ENCODE assay signal across 8 mouse cellular contexts in genomic region chr1:136259893-136260634, GRCm38 (mm10). TPM values are rescaled to one million over a fixed set of nuclear protein-coding genes. Genes with fewer than 3 reads are reported as not detected.
DNase-seq lines count a peak whose midpoint lies in the region; ATAC-seq and TF ChIP-seq lines count a peak whose summit lies in the region.

No protein-coding gene starts in this region.

- H3K27ac ChIP-seq in embryonic fibroblast, embryonic 13.5 days (ENCODE audit: insufficient read depth, low read length): no peak overlapping the region
- H3K27ac ChIP-seq in heart, embryonic 11.5 days (ENCODE audit: low read depth, low read length): no peak overlapping the region
- no peak overlapping the region for H3K27ac ChIP-seq in kidney, embryonic 15.5 days
- H3K27ac ChIP-seq in liver, adult 2 months (replicated peaks; ENCODE audit: insufficient read depth, low read depth, low read length): no peak overlapping the region
- H3K27ac ChIP-seq in neural tube, embryonic 12.5 days: no peak overlapping the region

- H3K79me2 ChIP-seq in liver, adult 2 months (ENCODE audit: control insufficient read depth, insufficient read depth, low read length): no peaks in the 10 kb centered on the region

- no peaks in the 10 kb centered on the region for H3K9me3 ChIP-seq in megakaryocyte, embryonic 14.5 days
- no peaks in the 10 kb centered on the region for H3K9me3 ChIP-seq in heart, embryonic 11.5 days (replicated peaks; ENCODE audit: control insufficient read depth, low read length)
- H3K9me3 ChIP-seq in kidney, embryonic 15.5 days (replicated peaks): no peaks in the 10 kb centered on the region
- H3K9me3 ChIP-seq in neural tube, embryonic 12.5 days: no peaks in the 10 kb centered on the region

- peak overlapping the region; percentile 80 for H3K4me3 ChIP-seq in megakaryocyte, embryonic 14.5 days (replicated peaks)
- peak overlapping the region; percentile 36 for H3K4me3 ChIP-seq in embryonic fibroblast, embryonic 13.5 days (ENCODE audit: insufficient read depth, low read length)
- H3K4me3 ChIP-seq in heart, embryonic 11.5 days (ENCODE audit: low read depth, low read length): peak overlapping the region; percentile 58
- H3K4me3 ChIP-seq in kidney, embryonic 15.5 days (replicated peaks): peak overlapping the region; percentile 55
- peak overlapping the region; percentile 19; the same call in 1 of the 2 replicates for H3K4me3 ChIP-seq in liver, adult 2 months (ENCODE audit: insufficient read depth, low read depth, low read length)
- H3K4me3 ChIP-seq in neural tube, embryonic 12.5 days: peak overlapping the region; percentile 48

- H3K4me1 ChIP-seq in megakaryocyte, embryonic 14.5 days: peaks cover 16% of the 10 kb centered on the region
- H3K4me1 ChIP-seq in embryonic fibroblast, embryonic 13.5 days (ENCODE audit: control insufficient read depth, insufficient read depth, low read length): no peaks in the 10 kb centered on the region
- peaks cover 11% of the 10 kb centered on the region for H3K4me1 ChIP-seq in heart, embryonic 11.5 days (ENCODE audit: control insufficient read depth, insufficient read depth, low read length)
- H3K4me1 ChIP-seq in kidney, embryonic 15.5 days: peaks cover 17% of the 10 kb centered on the region
- H3K4me1 ChIP-seq in liver, adult 2 months (ENCODE audit: control insufficient read depth, insufficient read depth, low read length): peaks cover 6% of the 10 kb centered on the region
- peaks cover 19% of the 10 kb centered on the region for H3K4me1 ChIP-seq in neural tube, embryonic 12.5 days

- no peak for TF ChIP-seq POLR2A in embryonic fibroblast, embryonic 13.5 days (IDR thresholded peaks at IDR 0.05; ENCODE audit: low read depth, low read length)
- TF ChIP-seq POLR2A in liver, adult 2 months (IDR thresholded peaks at IDR 0.05; ENCODE audit: extremely low read depth, insufficient read depth, low read length): no peak

- H3K4me2 ChIP-seq in heart, embryonic 11.5 days: peak overlapping the region; percentile 95
- H3K4me2 ChIP-seq in kidney, embryonic 15.5 days: peak overlapping the region; percentile 92
- peak overlapping the region; percentile 95 for H3K4me2 ChIP-seq in neural tube, embryonic 12.5 days (replicated peaks)

- under 1% methylated on average over 79 of the region's 95 CpGs for WGBS in heart, embryonic 11.5 days (ENCODE audit: insufficient replicate concordance)
- under 1% methylated on average over 84 of the region's 95 CpGs for WGBS in kidney, embryonic 15.5 days
- WGBS in liver, adult 2 months: under 1% methylated on average over 95 of the region's 95 CpGs
- under 1% methylated on average over 95 of the region's 95 CpGs for WGBS in neural tube, embryonic 12.5 days

- H3K36me3 ChIP-seq in megakaryocyte, embryonic 14.5 days (replicated peaks; ENCODE audit: low read length): no peaks in the 10 kb centered on the region
- no peaks in the 10 kb centered on the region for H3K36me3 ChIP-seq in heart, embryonic 11.5 days (ENCODE audit: control insufficient read depth, insufficient read depth, low read length)
- H3K36me3 ChIP-seq in kidney, embryonic 15.5 days: no peaks in the 10 kb centered on the region
- no peaks in the 10 kb centered on the region for H3K36me3 ChIP-seq in liver, adult 2 months (ENCODE audit: control insufficient read depth, insufficient read depth, low read length)
- no peaks in the 10 kb centered on the region for H3K36me3 ChIP-seq in neural tube, embryonic 12.5 days

- H3K9ac ChIP-seq in heart, embryonic 11.5 days (ENCODE audit: low read depth, low read length): peak overlapping the region; percentile 50
- peak overlapping the region; percentile 48 for H3K9ac ChIP-seq in kidney, embryonic 15.5 days
- H3K9ac ChIP-seq in liver, adult 2 months (ENCODE audit: low read depth, low read length): peak overlapping the region; percentile 64
- peak overlapping the region; percentile 56 for H3K9ac ChIP-seq in neural tube, embryonic 12.5 days

- peaks cover 86% of the 10 kb centered on the region for H3K27me3 ChIP-seq in megakaryocyte, embryonic 14.5 days (replicated peaks)
- H3K27me3 ChIP-seq in heart, embryonic 11.5 days (ENCODE audit: control insufficient read depth, insufficient read depth, low read length): peaks cover 65% of the 10 kb centered on the region
- peaks cover 79% of the 10 kb centered on the region for H3K27me3 ChIP-seq in kidney, embryonic 15.5 days
- no peaks in the 10 kb centered on the region for H3K27me3 ChIP-seq in liver, adult 2 months (ENCODE audit: control insufficient read depth, insufficient read depth, low read length)
- H3K27me3 ChIP-seq in neural tube, embryonic 12.5 days (replicated peaks): peaks cover 51% of the 10 kb centered on the region

- ATAC-seq in megakaryocyte, adult 5-6 weeks (ENCODE audit: poor library complexity, severe bottlenecking): no peak
- peak; percentile 44; the same call in 1 of the 2 replicates for ATAC-seq in heart, embryonic 11.5 days (replicated peaks; ENCODE audit: insufficient number of reproducible peaks, low FRiP score, low TSS enrichment)
- peak; percentile 75 for ATAC-seq in kidney, embryonic 15.5 days (replicated peaks; ENCODE audit: low FRiP score)
- ATAC-seq in neural tube, embryonic 12.5 days (ENCODE audit: low FRiP score, low read depth): peak; percentile 78

- DNase-seq in liver, adult 2 months (ENCODE audit: extremely low read depth, low read depth, low spot score): peak; percentile 72
- peak; percentile 48 for DNase-seq in thymus, postnatal 14 days

- no peak for TF ChIP-seq CTCF in embryonic fibroblast, embryonic 13.5 days (IDR thresholded peaks at IDR 0.05; ENCODE audit: borderline replicate concordance, insufficient read depth, low read length)
- TF ChIP-seq CTCF in liver, adult 2 months (IDR thresholded peaks at IDR 0.05; ENCODE audit: low read depth, low read length): no peak

RNA-seq across cellular contexts. Expression of gene Gpr25, which starts 0.6 kb away (rescaled TPM):
- polyA plus RNA-seq in megakaryocyte, embryonic 14.5 days (2012; ENCODE audit: insufficient read depth, low replicate concordance): not detected in 2 replicates
- total RNA-seq in megakaryocyte, adult 5-6 weeks (2015): not detected in 2 replicates
- not detected in 2 replicates for total RNA-seq in megakaryocyte, adult 5-6 weeks (2017)
- not detected in 2 replicates for polyA plus RNA-seq in embryonic fibroblast, embryonic 13.5 days (2011; ENCODE audit: insufficient read length, low read depth, missing spikeins)
- polyA plus RNA-seq in heart, embryonic 11.5 days (2014; fragmentation: Nextera tagmentation; extraction: Ambion mirVana): not detected in 2 replicates
- not detected in 2 replicates for polyA plus RNA-seq in kidney, embryonic 15.5 days (2015; fragmentation: Nextera tagmentation; extraction: Ambion mirVana)
- total RNA-seq in liver, adult 2 months (2014; rRNA removed): not detected in 2 replicates
- 0.16 and 0.32 TPM in 2 replicates for polyA plus RNA-seq in liver, adult 2 months (2012; rRNA removed)
- not detected in 2 replicates for polyA plus RNA-seq in neural tube, embryonic 12.5 days (2016; fragmentation: Nextera tagmentation; extraction: Ambion mirVana)

RNA-seq across cellular contexts. Expression of gene Inava, which starts 26.0 kb away (rescaled TPM):
- polyA plus RNA-seq in megakaryocyte, embryonic 14.5 days (2012; ENCODE audit: insufficient read depth, low replicate concordance): not detected in 2 replicates
- not detected in 2 replicates for total RNA-seq in megakaryocyte, adult 5-6 weeks (2015)
- total RNA-seq in megakaryocyte, adult 5-6 weeks (2017): not detected in 2 replicates
- polyA plus RNA-seq in embryonic fibroblast, embryonic 13.5 days (2011; ENCODE audit: insufficient read length, low read depth, missing spikeins): 4.1 and 5.0 TPM in 2 replicates
- polyA plus RNA-seq in heart, embryonic 11.5 days (2014; fragmentation: Nextera tagmentation; extraction: Ambion mirVana): 2.0 and 2.1 TPM in 2 replicates
- 16.0 and 17.1 TPM in 2 replicates for polyA plus RNA-seq in kidney, embryonic 15.5 days (2015; fragmentation: Nextera tagmentation; extraction: Ambion mirVana)
- total RNA-seq in liver, adult 2 months (2014; rRNA removed): 0.07 TPM in 1 of 2 replicates, not detected in the other
- 0.07 and 0.10 TPM in 2 replicates for polyA plus RNA-seq in liver, adult 2 months (2012; rRNA removed)
- 10.3 and 10.6 TPM in 2 replicates for polyA plus RNA-seq in neural tube, embryonic 12.5 days (2016; fragmentation: Nextera tagmentation; extraction: Ambion mirVana)

RNA-seq across cellular contexts. Expression of gene Mroh3, which starts 47.4 kb away (rescaled TPM):
- not detected in 2 replicates for polyA plus RNA-seq in megakaryocyte, embryonic 14.5 days (2012; ENCODE audit: insufficient read depth, low replicate concordance)
- total RNA-seq in megakaryocyte, adult 5-6 weeks (2015): not detected in 2 replicates
- total RNA-seq in megakaryocyte, adult 5-6 weeks (2017): not detected in 2 replicates
- 0.45 and 1.2 TPM in 2 replicates for polyA plus RNA-seq in embryonic fibroblast, embryonic 13.5 days (2011; ENCODE audit: insufficient read length, low read depth, missing spikeins)
- not detected in 2 replicates for polyA plus RNA-seq in heart, embryonic 11.5 days (2014; fragmentation: Nextera tagmentation; extraction: Ambion mirVana)
- 0.30 and 0.48 TPM in 2 replicates for polyA plus RNA-seq in kidney, embryonic 15.5 days (2015; fragmentation: Nextera tagmentation; extraction: Ambion mirVana)
- not detected in 2 replicates for total RNA-seq in liver, adult 2 months (2014; rRNA removed)
- polyA plus RNA-seq in liver, adult 2 months (2012; rRNA removed): not detected in 2 replicates
- polyA plus RNA-seq in neural tube, embryonic 12.5 days (2016; fragmentation: Nextera tagmentation; extraction: Ambion mirVana): 0.49 TPM in 1 of 2 replicates, not detected in the other

Comparison
In these comparisons a context has a peak if more than half of its experiments do, and no peak if none do; other contexts are left out.
1. H3K4me3 ChIP-seq: peak in every context shown above with its lines; median percentile 80 in megakaryocyte, embryonic 14.5 days; 58 in heart, embryonic 11.5 days; 55 in kidney, embryonic 15.5 days; 48 in neural tube, embryonic 12.5 days; 36 in embryonic fibroblast, embryonic 13.5 days; 19 in liver, adult 2 months.